Mouse (Mus musculus): Measurements from ENCODE around the gene Csf2rb2. TPM values are rescaled to one million over a fixed set of nuclear protein-coding genes. Genes with fewer than 3 reads are reported as not detected.

Gene Csf2rb2
- total and polyA plus RNA-seq, 2 experiments from 2014 or later = 0.19 to 0.50 TPM

DNA sequence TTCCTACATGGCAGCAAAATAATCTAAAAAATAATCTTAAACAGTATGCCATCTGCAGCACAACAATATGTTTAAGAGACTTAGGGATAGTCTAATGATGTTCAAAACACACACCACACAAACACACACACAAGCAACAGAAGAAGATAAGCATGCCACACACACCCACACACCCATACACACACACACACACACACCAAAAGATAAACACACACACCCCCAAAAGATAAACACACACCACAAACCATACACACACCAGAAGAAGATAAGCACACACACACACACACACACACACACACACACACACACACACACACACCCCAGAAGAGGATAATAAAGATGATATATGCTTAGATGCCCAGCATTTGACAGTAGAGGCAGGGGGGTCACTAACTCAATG lies 34.3 kb downstream of the Csf2rb2 start:
- ATAC-seq (ENCODE audit: insufficient read depth, low read depth) = no peak
- Histone ChIP-seq H3K4me2 (ENCODE audit: low read depth, low read length) (no peak overlapping the region), H3K4me1 (ENCODE audit: control insufficient read depth, insufficient read depth) (no peaks in the 10 kb centered on the region), H3K9me3 (replicated peaks; ENCODE audit: control insufficient read depth, low read length) (no peaks in the 10 kb centered on the region), H3K4me3 (ENCODE audit: low read depth, low read length) (no peak overlapping the region), H3K27me3 (ENCODE audit: control insufficient read depth, insufficient read depth, low read length) (no peaks in the 10 kb centered on the region), H3K36me3 (replicated peaks; ENCODE audit: control insufficient read depth, insufficient read depth, low read length) (no peaks in the 10 kb centered on the region), H3K9ac (replicated peaks; ENCODE audit: low read depth, low read length) (no peak overlapping the region), H3K27ac (ENCODE audit: low read depth) (no peak overlapping the region)
- no peak for DNase-seq (ENCODE audit: low spot score)
- TF ChIP-seq CTCF (IDR thresholded peaks at IDR 0.05; ENCODE audit: low read depth) (no peak), EP300 (IDR thresholded peaks at IDR 0.05; ENCODE audit: low read depth) (no peak)

DNA sequence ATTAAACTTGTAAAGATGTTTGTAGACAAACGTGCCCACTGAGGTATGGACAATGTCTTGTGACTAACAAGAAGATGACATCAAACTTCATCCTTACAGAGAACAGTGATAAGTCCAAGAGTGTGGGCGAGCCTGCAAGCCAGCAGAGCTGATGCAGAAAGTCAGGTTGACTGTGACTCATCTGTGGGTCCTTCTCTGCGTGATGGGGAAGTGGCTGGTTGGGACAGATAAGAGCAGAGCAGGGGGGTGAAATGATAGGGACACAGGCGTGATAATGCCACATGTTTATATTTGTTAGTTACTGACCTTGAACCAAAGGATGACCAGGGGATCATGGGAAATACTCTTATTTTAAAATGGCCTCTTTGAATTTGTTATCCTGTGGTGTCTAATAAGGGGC lies 37.7 kb downstream of the Csf2rb2 start:
- Histone ChIP-seq H3K27ac (ENCODE audit: low read depth) (peak overlapping the region; percentile 74), H3K9me3 (replicated peaks; ENCODE audit: control insufficient read depth, low read length) (no peaks in the 10 kb centered on the region), H3K27me3 (ENCODE audit: control insufficient read depth, insufficient read depth, low read length) (no peaks in the 10 kb centered on the region), H3K36me3 (replicated peaks; ENCODE audit: control insufficient read depth, insufficient read depth, low read length) (no peaks in the 10 kb centered on the region), H3K4me2 (ENCODE audit: low read depth, low read length) (no peak overlapping the region), H3K4me3 (ENCODE audit: low read depth, low read length) (no peak overlapping the region), H3K4me1 (ENCODE audit: control insufficient read depth, insufficient read depth) (no peaks in the 10 kb centered on the region), H3K9ac (replicated peaks; ENCODE audit: low read depth, low read length) (no peak overlapping the region)
- TF ChIP-seq EP300 (IDR thresholded peaks at IDR 0.05; ENCODE audit: low read depth) = 0 out of 2 replicates have a peak, but pooled peaks have one; percentile 11
- TF ChIP-seq CTCF (IDR thresholded peaks at IDR 0.05; ENCODE audit: low read depth) = no peak
- DNase-seq (ENCODE audit: low spot score) (peak; percentile 30), ATAC-seq (ENCODE audit: insufficient read depth, low read depth) (peak; percentile 74)
- 13% methylated on average over 4 of the region's 4 CpGs for WGBS

DNA sequence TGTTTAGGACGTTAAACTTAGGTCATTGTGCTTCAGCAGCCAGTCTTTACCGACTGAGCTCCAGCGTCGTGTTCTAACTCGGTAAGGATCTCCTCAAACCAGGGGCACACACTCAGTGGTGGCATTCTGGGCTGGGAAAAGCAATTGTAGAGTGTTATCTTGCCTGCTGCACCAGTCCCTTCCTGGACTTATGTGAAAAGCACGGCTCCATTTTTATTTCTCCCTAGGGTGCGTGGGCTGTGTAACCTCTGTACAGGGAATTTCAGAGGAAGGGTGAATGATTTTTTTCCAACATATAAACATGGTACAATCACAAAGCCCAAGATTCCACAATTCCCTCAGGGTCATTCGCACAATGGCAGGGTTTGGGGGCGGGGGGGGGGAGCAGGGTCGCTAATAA lies 38.1 kb downstream of the Csf2rb2 start:
- H3K4me2 ChIP-seq (ENCODE audit: low read depth, low read length) = no peak overlapping the region
- H3K27me3 ChIP-seq (ENCODE audit: control insufficient read depth, insufficient read depth, low read length) = no peaks in the 10 kb centered on the region
- H3K9ac ChIP-seq (replicated peaks; ENCODE audit: low read depth, low read length) = no peak overlapping the region
- H3K27ac ChIP-seq (ENCODE audit: low read depth) = peak overlapping the region; percentile 74
- no peak overlapping the region for H3K4me3 ChIP-seq (ENCODE audit: low read depth, low read length)
- no peaks in the 10 kb centered on the region for H3K4me1 ChIP-seq (ENCODE audit: control insufficient read depth, insufficient read depth)
- H3K9me3 ChIP-seq (replicated peaks; ENCODE audit: control insufficient read depth, low read length) = no peaks in the 10 kb centered on the region
- no peak for DNase-seq (ENCODE audit: low spot score)
- H3K36me3 ChIP-seq (replicated peaks; ENCODE audit: control insufficient read depth, insufficient read depth, low read length) = no peaks in the 10 kb centered on the region
- WGBS = 56% methylated on average over 10 of the region's 10 CpGs
- TF ChIP-seq CTCF (IDR thresholded peaks at IDR 0.05; ENCODE audit: low read depth) (no peak), EP300 (IDR thresholded peaks at IDR 0.05; ENCODE audit: low read depth) (0 out of 2 replicates have a peak, but pooled peaks have one; percentile 21)
- ATAC-seq (ENCODE audit: insufficient read depth, low read depth) = peak; percentile 53; the same call in 1 of the 2 replicates

DNA sequence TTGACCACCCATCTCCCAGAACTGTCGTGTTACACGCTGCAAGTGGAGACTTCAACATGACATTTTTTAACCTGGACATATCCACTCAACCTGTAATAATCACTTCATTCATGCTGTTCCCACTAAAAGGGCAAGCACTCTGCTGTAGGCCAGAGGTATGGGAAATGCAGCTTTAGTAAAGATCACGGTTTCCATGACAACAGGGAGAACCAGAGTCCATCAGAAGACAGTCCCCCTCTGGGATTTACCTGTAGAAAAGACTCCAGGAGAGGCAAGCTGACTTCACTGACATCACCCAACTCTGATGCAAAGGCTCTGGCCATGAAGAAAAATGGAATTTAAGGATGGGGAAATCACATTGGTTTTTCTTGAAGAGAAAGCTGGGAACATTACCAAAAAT lies 42.2 kb downstream of the Csf2rb2 start:
- H3K27ac ChIP-seq (ENCODE audit: low read depth) = no peak overlapping the region
- no peak for TF ChIP-seq EP300 (IDR thresholded peaks at IDR 0.05; ENCODE audit: low read depth)
- TF ChIP-seq CTCF (IDR thresholded peaks at IDR 0.05; ENCODE audit: low read depth) = no peak
- no peak overlapping the region for H3K4me3 ChIP-seq (ENCODE audit: low read depth, low read length)
- H3K4me2 ChIP-seq (ENCODE audit: low read depth, low read length) = no peak overlapping the region
- no peaks in the 10 kb centered on the region for H3K27me3 ChIP-seq (ENCODE audit: control insufficient read depth, insufficient read depth, low read length)
- ATAC-seq (ENCODE audit: insufficient read depth, low read depth) = no peak
- no peaks in the 10 kb centered on the region for H3K9me3 ChIP-seq (replicated peaks; ENCODE audit: control insufficient read depth, low read length)
- no peaks in the 10 kb centered on the region for H3K4me1 ChIP-seq (ENCODE audit: control insufficient read depth, insufficient read depth)
- WGBS = 58% methylated on average over 3 of the region's 3 CpGs
- no peaks in the 10 kb centered on the region for H3K36me3 ChIP-seq (replicated peaks; ENCODE audit: control insufficient read depth, insufficient read depth, low read length)
- no peak overlapping the region for H3K9ac ChIP-seq (replicated peaks; ENCODE audit: low read depth, low read length)
- no peak for DNase-seq (ENCODE audit: low spot score)

DNA sequence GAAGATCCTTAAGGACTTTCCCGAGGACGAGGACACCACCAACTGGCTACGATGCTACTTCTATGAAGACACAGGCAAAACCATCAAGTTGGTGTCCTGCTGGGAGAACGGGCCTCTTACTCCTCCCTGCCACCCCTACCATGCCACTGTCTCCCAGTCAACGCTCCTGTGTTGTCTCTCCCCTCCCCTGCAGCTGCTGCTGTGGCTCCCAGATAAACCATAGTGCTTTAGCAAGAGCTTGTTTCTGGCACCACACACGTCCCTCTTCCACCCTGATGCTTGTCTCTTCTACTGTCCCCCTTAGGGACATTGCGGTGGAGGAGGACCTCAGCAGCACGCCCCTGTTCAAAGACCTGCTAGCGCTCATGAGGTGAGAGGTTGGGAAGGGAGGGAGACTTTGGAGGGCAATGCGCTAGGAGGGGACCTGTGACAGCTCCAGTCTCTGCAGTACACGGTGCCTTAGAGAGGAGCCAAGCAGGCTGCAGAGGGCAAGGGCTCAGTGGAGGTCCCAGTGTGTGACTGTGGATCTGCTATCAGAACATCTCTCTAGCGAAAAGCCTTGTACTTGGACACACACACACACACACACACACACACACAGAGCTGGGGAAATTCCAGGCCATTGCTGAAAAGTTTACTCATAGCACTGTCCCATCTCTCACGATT lies 44.7 kb downstream of the Csf2rb2 start:
- Histone ChIP-seq H3K9me3 (replicated peaks; ENCODE audit: control insufficient read depth, low read length) (no peaks in the 10 kb centered on the region), H3K36me3 (replicated peaks; ENCODE audit: control insufficient read depth, insufficient read depth, low read length) (no peaks in the 10 kb centered on the region), H3K27ac (ENCODE audit: low read depth) (no peak overlapping the region), H3K27me3 (ENCODE audit: control insufficient read depth, insufficient read depth, low read length) (no peaks in the 10 kb centered on the region), H3K4me1 (ENCODE audit: control insufficient read depth, insufficient read depth) (no peaks in the 10 kb centered on the region), H3K9ac (replicated peaks; ENCODE audit: low read depth, low read length) (no peak overlapping the region), H3K4me3 (ENCODE audit: low read depth, low read length) (no peak overlapping the region), H3K4me2 (ENCODE audit: low read depth, low read length) (no peak overlapping the region)
- ATAC-seq (ENCODE audit: insufficient read depth, low read depth) (no peak), DNase-seq (ENCODE audit: low spot score) (no peak)
- no peak for TF ChIP-seq EP300 (IDR thresholded peaks at IDR 0.05; ENCODE audit: low read depth)
- TF ChIP-seq CTCF (IDR thresholded peaks at IDR 0.05; ENCODE audit: low read depth) = no peak
- 56% methylated on average over 13 of the region's 13 CpGs for WGBS

Data from heart, postnatal 0 days (tissue).